Mouse (Mus musculus) midbrain, embryonic 12.5 days (tissue): Measurements from ENCODE around the gene Tulp2. TPM values are rescaled to one million over a fixed set of nuclear protein-coding genes. Genes with fewer than 3 reads are reported as not detected.
A peak's percentile ranks its signal among the peaks of the same experiment; 100 is the strongest.

ENCODE experiments used
- ATAC-seq: fragments of 200-750 bp; cut with Nextera tagmentation; 2 replicates; pipeline ENCODE4 v1.8.0; 2017; ENCODE audit warnings: low read depth, moderate TSS enrichment, moderate library complexity; ENCODE audit not compliant: low FRiP score
- H3K27ac ChIP-seq: fragments of 300-500 bp; sonication (generic); replicated peaks from 2 replicates; pipeline ENCODE4 v1.5.1; 2016; ENCODE audit warnings: mild to moderate bottlenecking
- H3K27me3 ChIP-seq: fragments of 300-500 bp; sonication (generic); 2 replicates; pipeline ENCODE4 v1.6.1; 2016; ENCODE audit warnings: mild to moderate bottlenecking
- H3K36me3 ChIP-seq: fragments of 300-500 bp; sonication (generic); 2 replicates; pipeline ENCODE4 v1.6.1; 2016
- H3K4me1 ChIP-seq: fragments of 300-500 bp; sonication (generic); 2 replicates; pipeline ENCODE4 v1.6.1; 2016
- H3K4me2 ChIP-seq: fragments of 300-500 bp; sonication (generic); replicated peaks from 2 replicates; pipeline ENCODE4 v1.6.1; 2016; ENCODE audit warnings: mild to moderate bottlenecking, moderate library complexity
- H3K4me3 ChIP-seq: fragments of 300-500 bp; sonication (generic); 2 replicates; pipeline ENCODE4 v1.5.1; 2016; ENCODE audit warnings: mild to moderate bottlenecking
- H3K9ac ChIP-seq: fragments of 300-500 bp; sonication (generic); replicated peaks from 2 replicates; pipeline ENCODE4 v1.6.1; 2016; ENCODE audit warnings: mild to moderate bottlenecking, moderate library complexity
- H3K9me3 ChIP-seq: fragments of 300-500 bp; sonication (generic); 2 replicates; pipeline ENCODE4 v1.6.1; 2016; ENCODE audit warnings: mild to moderate bottlenecking
- WGBS: fragments of 180-500 bp; shearing (Covaris S2); methylation state at CpG from one replicate; pipeline ENCODE4 v1.1.7; 2016; 5-methylcytosine and 5-hydroxymethylcytosine counted together
- microRNA-seq: library from miRNA; unstranded; fragments of <30 nt; microRNA quantifications from one replicate; pipeline ENCODE4, GENCODE M21; 2017
- polyA plus RNA-seq: library from polyadenylated mRNA; unstranded; fragments of >200 nt; fragmentation: Nextera tagmentation; extraction: Ambion mirVana; gene quantifications from 2 replicates; pipeline ENCODE4 v1.2.1, GENCODE M21; 2016

The Tulp2 gene
- polyA plus RNA-seq, 1 experiment from 2014 or later, result 0.22 TPM

GRCm38 (mm10) chr7:45567112-45567779 lies 85.6 kb downstream of the Tulp2 start:
- no peak for ATAC-seq
- Histone ChIP-seq H3K9ac (no peak overlapping the region), H3K9me3 (no peaks in the 10 kb centered on the region), H3K4me3 (no peak overlapping the region), H3K4me2 (peak overlapping the region; percentile 77), H3K4me1 (peaks cover 33% of the 10 kb centered on the region), H3K27ac (no peak overlapping the region), H3K36me3 (no peaks in the 10 kb centered on the region), H3K27me3 (peaks cover 3% of the 10 kb centered on the region)
- 80% methylated on average over 8 of the region's 8 CpGs for WGBS

DNA sequence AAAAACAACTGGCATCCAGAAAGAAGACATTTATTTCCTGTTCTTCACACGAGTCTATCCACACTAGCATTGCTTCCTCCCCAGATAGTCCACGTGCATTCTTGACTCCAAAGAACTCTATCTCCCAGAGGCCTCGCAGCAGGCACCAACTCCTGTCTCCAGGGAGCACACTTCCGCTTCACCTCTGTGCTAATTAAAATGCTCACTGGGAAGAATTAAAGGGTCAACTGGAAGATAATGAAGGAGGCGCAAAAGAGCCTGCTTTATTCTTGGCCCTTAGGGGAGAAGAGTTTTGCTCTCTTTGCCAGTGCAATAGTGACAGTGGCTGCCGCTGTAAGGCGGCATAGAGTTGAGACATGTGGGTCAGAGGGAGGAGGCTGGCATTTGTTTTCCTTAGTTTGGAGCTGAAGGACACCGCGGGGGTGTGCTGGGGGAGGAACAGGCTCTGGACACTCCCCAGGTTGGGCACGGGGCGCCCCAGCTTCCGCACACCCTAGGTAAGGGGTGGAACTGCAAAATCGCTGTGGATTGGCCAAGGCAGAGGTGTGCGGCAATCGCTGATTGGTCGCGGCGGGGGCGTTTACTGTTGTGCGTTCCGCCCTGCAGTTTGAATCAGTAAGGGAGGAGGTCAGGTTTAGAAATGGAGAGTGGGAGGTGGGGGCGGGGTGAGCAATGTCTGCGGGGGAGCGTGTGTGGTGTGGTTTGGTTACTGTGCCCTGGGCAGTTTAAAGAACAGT lies 86.3 kb downstream of the Tulp2 start:
- H3K4me2 ChIP-seq, result peak overlapping the region; percentile 77
- peak overlapping the region; percentile 48 for H3K9ac ChIP-seq
- peaks cover 3% of the 10 kb centered on the region for H3K27me3 ChIP-seq
- peak overlapping the region; percentile 21; the same call in 1 of the 2 replicates for H3K27ac ChIP-seq
- 1% methylated on average over 23 of the region's 24 CpGs for WGBS
- ATAC-seq, result peak; percentile 92
- H3K4me3 ChIP-seq, result peak overlapping the region; percentile 48
- no peaks in the 10 kb centered on the region for H3K9me3 ChIP-seq
- peaks cover 33% of the 10 kb centered on the region for H3K4me1 ChIP-seq
- H3K36me3 ChIP-seq, result no peaks in the 10 kb centered on the region

DNA sequence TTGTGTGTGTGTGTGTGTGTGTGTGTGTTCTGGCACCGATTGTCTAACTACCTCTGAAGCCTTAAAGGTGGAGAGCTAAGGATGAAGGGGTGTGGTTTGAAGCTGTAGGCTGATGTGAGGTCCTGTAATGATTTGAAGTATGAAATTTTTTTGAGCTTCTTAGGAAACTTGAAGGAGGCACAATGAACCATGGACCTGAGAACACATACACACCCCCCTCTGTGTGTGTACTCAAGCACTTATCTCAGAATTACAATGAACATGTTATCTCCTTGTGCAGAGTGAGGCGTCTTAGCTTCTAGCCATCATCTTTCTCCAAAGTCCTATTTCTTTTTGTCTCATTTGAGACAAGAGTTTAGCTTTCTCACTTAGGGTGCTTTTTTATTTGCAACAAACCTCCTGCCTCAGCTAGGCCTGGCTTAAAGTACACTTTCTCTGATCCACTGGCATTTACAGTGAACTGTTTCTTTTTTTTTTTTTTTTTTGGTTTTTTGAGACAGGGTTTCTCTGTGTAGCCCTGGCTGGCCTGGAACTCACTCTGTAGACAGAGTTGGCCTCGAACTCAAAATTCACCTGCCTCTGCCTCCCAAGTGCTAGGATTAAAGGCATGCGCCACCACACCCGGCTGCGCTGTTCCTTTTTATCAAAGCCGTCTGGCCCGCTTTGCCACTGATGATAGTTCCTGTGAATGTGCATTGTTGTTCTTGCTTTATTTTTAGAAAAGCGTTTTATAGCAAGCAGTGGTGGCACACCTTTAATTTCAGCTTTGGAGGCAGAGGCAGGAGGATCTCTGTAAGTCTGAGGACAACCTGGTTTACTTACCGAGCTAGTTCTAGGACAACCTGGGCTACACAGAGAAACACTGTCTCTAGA lies 87.2 kb downstream of the Tulp2 start:
- H3K27me3 ChIP-seq, result peaks cover 3% of the 10 kb centered on the region; the same call in 1 of the 2 replicates
- WGBS, result 81% methylated on average over 10 of the region's 10 CpGs
- 0 out of 2 replicates have a peak overlapping the region, but pooled peaks have one; percentile 21 for H3K27ac ChIP-seq
- H3K4me1 ChIP-seq, result peaks cover 33% of the 10 kb centered on the region
- H3K9ac ChIP-seq, result 0 out of 2 replicates have a peak overlapping the region, but pooled peaks have one; percentile 28
- ATAC-seq, result no peak
- H3K4me3 ChIP-seq, result peak overlapping the region; percentile 48
- no peaks in the 10 kb centered on the region for H3K36me3 ChIP-seq
- no peaks in the 10 kb centered on the region for H3K9me3 ChIP-seq
- peak overlapping the region; percentile 77 for H3K4me2 ChIP-seq

DNA sequence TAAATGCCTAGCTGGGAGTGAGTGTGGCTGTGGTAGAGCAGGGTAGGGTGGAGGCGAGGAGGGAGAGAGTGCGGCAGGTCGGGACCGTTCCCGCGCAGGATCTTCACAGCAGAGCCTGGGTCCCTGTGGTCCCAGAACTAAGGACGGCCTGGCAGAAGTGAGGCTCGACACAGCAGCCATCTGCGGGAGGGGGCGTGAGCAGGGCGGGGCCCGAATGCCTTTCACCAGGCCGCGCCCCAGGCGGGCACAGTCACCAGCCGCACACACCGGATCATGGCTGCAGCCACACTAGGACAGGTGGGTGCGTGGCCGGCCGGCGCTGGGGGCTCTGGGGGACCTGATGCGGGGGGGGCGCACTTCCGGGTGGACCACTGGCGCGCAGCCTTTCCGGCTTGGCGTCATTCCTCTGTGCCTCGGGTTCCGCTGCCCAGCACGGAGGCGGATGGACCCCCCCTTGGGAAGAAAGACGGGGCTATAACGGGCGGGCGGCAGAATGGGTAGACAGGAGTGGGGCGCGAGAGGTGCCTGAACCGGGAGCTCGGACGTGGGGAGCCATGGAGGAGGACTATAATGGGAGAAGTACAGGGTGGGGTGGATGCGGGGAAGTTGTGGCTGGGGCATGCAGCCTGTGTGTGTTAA lies 88.5 kb downstream of the Tulp2 start, which contains the start of gene Bcat2:
Bcat2 (plus strand) TSS at position 51 of the 639 bp plus-strand sequence.
- Histone ChIP-seq H3K27me3 (peaks cover 3% of the 10 kb centered on the region; the same call in 1 of the 2 replicates), H3K36me3 (no peaks in the 10 kb centered on the region), H3K27ac (peak within 1 kb of the TSS; percentile 88), H3K4me2 (peak within 1 kb of the TSS; percentile 80), H3K9me3 (no peaks in the 10 kb centered on the region), H3K4me1 (peaks cover 33% of the 10 kb centered on the region), H3K4me3 (peak within 1 kb of the TSS; percentile 72), H3K9ac (peak within 1 kb of the TSS; percentile 80)
- under 1% methylated on average over 42 of the region's 42 CpGs for WGBS
- ATAC-seq, result peak; percentile 80

DNA sequence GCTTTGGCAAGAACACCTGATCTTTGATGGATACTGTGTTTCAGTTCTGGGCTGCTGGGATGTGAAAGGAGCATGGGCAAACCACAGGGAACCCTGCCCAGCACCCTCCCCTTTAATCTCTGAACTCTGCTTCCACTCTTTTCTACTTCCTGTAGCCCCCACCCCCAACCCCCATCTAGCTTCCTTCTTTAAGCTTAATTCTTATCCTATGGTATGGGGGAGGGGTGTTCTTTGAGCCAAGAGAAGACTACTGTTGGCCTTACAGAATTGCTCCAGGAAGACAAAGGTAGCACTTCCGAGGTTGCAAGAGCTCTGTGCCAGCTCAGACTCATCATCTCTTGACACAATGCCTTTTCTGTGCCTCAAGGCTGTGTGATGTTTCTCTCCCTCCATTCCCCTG lies 90.3 kb downstream of the Tulp2 start:
- no peak overlapping the region for H3K27ac ChIP-seq
- no peak overlapping the region for H3K9ac ChIP-seq
- H3K4me1 ChIP-seq, result peaks cover 33% of the 10 kb centered on the region
- no peak for ATAC-seq
- H3K4me3 ChIP-seq, result no peak overlapping the region
- 0 out of 2 replicates have a peak overlapping the region, but pooled peaks have one; percentile 80 for H3K4me2 ChIP-seq
- WGBS, result 71% methylated on average over 1 of the region's 1 CpGs
- no peaks in the 10 kb centered on the region for H3K9me3 ChIP-seq
- no peaks in the 10 kb centered on the region for H3K27me3 ChIP-seq
- peaks cover 7% of the 10 kb centered on the region for H3K36me3 ChIP-seq

Small RNAs within 50 kb of the gene (microRNA-seq; reads per million reads assigned to microRNA genes)
- gene Gm22133, result not detected

Other genes starting within 250 kb of the Tulp2 start
- gene Cd37, start 242.8 kb upstream of the Tulp2 start, polyA plus RNA-seq, result 1.3 and 1.7 TPM in 2 replicates
- gene Slc6a16, start 240.8 kb upstream of the Tulp2 start, polyA plus RNA-seq, result 0.14 TPM in 1 of 2 replicates, not detected in the other
- gene Slc6a21, start 204.4 kb upstream of the Tulp2 start, polyA plus RNA-seq, result not detected in 2 replicates
- gene Trpm4, start 148.1 kb upstream of the Tulp2 start, polyA plus RNA-seq, result 7.9 and 8.2 TPM in 2 replicates
- gene Hrc, start 146.6 kb upstream of the Tulp2 start, polyA plus RNA-seq, result 0.24 TPM in 1 of 2 replicates, not detected in the other
- 15.0 and 15.4 TPM in 2 replicates for gene Ppfia3, start 114.9 kb upstream of the Tulp2 start, polyA plus RNA-seq
- gene Lin7b, start 111.3 kb upstream of the Tulp2 start, polyA plus RNA-seq, result 2.6 and 2.9 TPM in 2 replicates
- 294 and 300 TPM in 2 replicates for gene Snrnp70, start 86.1 kb upstream of the Tulp2 start, polyA plus RNA-seq
- not detected in 2 replicates for gene Kcna7, start 76.2 kb upstream of the Tulp2 start, polyA plus RNA-seq
- gene Ntf5, start 68.2 kb upstream of the Tulp2 start, polyA plus RNA-seq, result 0.22 and 0.43 TPM in 2 replicates
- not detected in 2 replicates for gene Lhb, start 61.1 kb upstream of the Tulp2 start, polyA plus RNA-seq
- gene Gys1, start 47.0 kb upstream of the Tulp2 start, polyA plus RNA-seq, result 29.7 and 32.4 TPM in 2 replicates
- gene Ruvbl2, start 43.8 kb upstream of the Tulp2 start, polyA plus RNA-seq, result 140 and 153 TPM in 2 replicates
- 5,715 and 6,077 TPM in 2 replicates for gene Ftl1, start 22.0 kb upstream of the Tulp2 start, polyA plus RNA-seq
- 241 and 250 TPM in 2 replicates for gene Bax, start 15.0 kb upstream of the Tulp2 start, polyA plus RNA-seq
- gene Gm45808, start 4.9 kb downstream of the Tulp2 start, polyA plus RNA-seq, result not detected in 2 replicates
- gene Dhdh, start 6.9 kb downstream of the Tulp2 start, polyA plus RNA-seq, result 3.2 and 3.6 TPM in 2 replicates
- 102 and 106 TPM in 2 replicates for gene Nucb1, start 28.5 kb downstream of the Tulp2 start, polyA plus RNA-seq
- 15.4 and 18.5 TPM in 2 replicates for gene Ppp1r15a, start 44.4 kb downstream of the Tulp2 start, polyA plus RNA-seq
- gene Plekha4, start 44.5 kb downstream of the Tulp2 start, polyA plus RNA-seq, result 0.70 and 0.96 TPM in 2 replicates
- 0.78 TPM in 1 of 2 replicates, not detected in the other for gene Hsd17b14, start 73.0 kb downstream of the Tulp2 start, polyA plus RNA-seq
- gene Bcat2, start 88.3 kb downstream of the Tulp2 start, polyA plus RNA-seq, result 23.2 and 23.8 TPM in 2 replicates
- not detected in 2 replicates for gene Fgf21, start 133.6 kb downstream of the Tulp2 start, polyA plus RNA-seq
- gene Fut1, start 135.4 kb downstream of the Tulp2 start, polyA plus RNA-seq, result not detected in 2 replicates
- 0.18 and 0.31 TPM in 2 replicates for gene Izumo1, start 139.9 kb downstream of the Tulp2 start, polyA plus RNA-seq
- gene Rasip1, start 145.6 kb downstream of the Tulp2 start, polyA plus RNA-seq, result 10.7 and 11.6 TPM in 2 replicates
- gene Mamstr, start 158.1 kb downstream of the Tulp2 start, polyA plus RNA-seq, result 2.3 and 2.7 TPM in 2 replicates
- gene Fut2, start 184.5 kb downstream of the Tulp2 start, polyA plus RNA-seq, result 0.10 and 0.33 TPM in 2 replicates
- gene Ntn5, start 202.1 kb downstream of the Tulp2 start, polyA plus RNA-seq, result 0.31 TPM in 1 of 2 replicates, not detected in the other
- gene Sec1, start 212.5 kb downstream of the Tulp2 start, polyA plus RNA-seq, result 0.79 and 0.80 TPM in 2 replicates
- gene Car11, start 218.0 kb downstream of the Tulp2 start, polyA plus RNA-seq, result 17.0 and 18.8 TPM in 2 replicates
- gene Dbp, start 223.2 kb downstream of the Tulp2 start, polyA plus RNA-seq, result 4.5 and 4.6 TPM in 2 replicates
- gene Rpl18, start 233.6 kb downstream of the Tulp2 start, polyA plus RNA-seq, result 688 and 721 TPM in 2 replicates
- gene Sphk2, start 236.1 kb downstream of the Tulp2 start, polyA plus RNA-seq, result 24.0 and 25.8 TPM in 2 replicates
- 1.3 and 1.6 TPM in 2 replicates for gene Fam83e, start 239.3 kb downstream of the Tulp2 start, polyA plus RNA-seq
- gene Spaca4, start 243.9 kb downstream of the Tulp2 start, polyA plus RNA-seq, result not detected in 2 replicates